Mouse (Mus musculus) stomach, embryonic 16.5 days (tissue): Measurements from ENCODE around the gene Bicc1. TPM values are rescaled to one million over a fixed set of nuclear protein-coding genes. Genes with fewer than 3 reads are reported as not detected.

Experiments
- ATAC-seq: fragments of 200-750 bp; cut with Nextera tagmentation; 2 replicates; pipeline ENCODE4 v1.8.0; 2017; ENCODE audit warnings: moderate number of reproducible peaks, moderate TSS enrichment; ENCODE audit not compliant: insufficient read depth, low FRiP score
- H3K27ac ChIP-seq: fragments of 300-500 bp; sonication (generic); 2 replicates; pipeline ENCODE4 v1.5.1; 2014; ENCODE audit warnings: low read length
- H3K27me3 ChIP-seq: fragments of 300-500 bp; sonication (generic); 2 replicates; pipeline ENCODE4 v1.6.1; 2014; ENCODE audit warnings: low read length, control low read depth, mixed read lengths; ENCODE audit not compliant: control insufficient read depth, insufficient read depth
- H3K36me3 ChIP-seq: fragments of 300-500 bp; sonication (generic); 2 replicates; pipeline ENCODE4 v1.6.1; 2014; ENCODE audit warnings: low read length; ENCODE audit not compliant: control insufficient read depth, insufficient read depth
- H3K4me1 ChIP-seq: fragments of 300-500 bp; sonication (generic); 2 replicates; pipeline ENCODE4 v1.6.1; 2014; ENCODE audit warnings: low read length, control low read depth, mixed read lengths; ENCODE audit not compliant: control insufficient read depth, insufficient read depth
- H3K4me2 ChIP-seq: fragments of 300-500 bp; sonication (generic); 2 replicates; pipeline ENCODE4 v1.6.1; 2014; ENCODE audit warnings: low read depth, low read length, mixed read lengths
- H3K4me3 ChIP-seq: fragments of 300-500 bp; sonication (generic); replicated peaks from 2 replicates; pipeline ENCODE4 v1.5.1; 2014; ENCODE audit warnings: mild to moderate bottlenecking, low read length
- H3K9ac ChIP-seq: fragments of 300-500 bp; sonication (generic); 2 replicates; pipeline ENCODE4 v1.6.1; 2014; ENCODE audit warnings: low read length
- H3K9me3 ChIP-seq: fragments of 300-500 bp; sonication (generic); replicated peaks from 2 replicates; pipeline ENCODE4 v1.6.1; 2016; ENCODE audit warnings: low read length, control low read depth; ENCODE audit not compliant: control insufficient read depth
- WGBS: fragments of 180-500 bp; shearing (Covaris S2); extraction: QIAGEN DNeasy Blood & Tissue Kit; methylation state at CpG from one replicate; pipeline ENCODE4 v1.1.7; 2014; 5-methylcytosine and 5-hydroxymethylcytosine counted together
- polyA plus RNA-seq: library from polyadenylated mRNA; unstranded; fragments of >200 nt; fragmentation: Nextera tagmentation; extraction: Ambion mirVana; gene quantifications from 2 replicates; pipeline ENCODE4 v1.2.1, GENCODE M21; 2015

Bicc1 gene
- polyA plus RNA-seq, 1 experiment from 2014 or later: 22.1 TPM

DNA sequence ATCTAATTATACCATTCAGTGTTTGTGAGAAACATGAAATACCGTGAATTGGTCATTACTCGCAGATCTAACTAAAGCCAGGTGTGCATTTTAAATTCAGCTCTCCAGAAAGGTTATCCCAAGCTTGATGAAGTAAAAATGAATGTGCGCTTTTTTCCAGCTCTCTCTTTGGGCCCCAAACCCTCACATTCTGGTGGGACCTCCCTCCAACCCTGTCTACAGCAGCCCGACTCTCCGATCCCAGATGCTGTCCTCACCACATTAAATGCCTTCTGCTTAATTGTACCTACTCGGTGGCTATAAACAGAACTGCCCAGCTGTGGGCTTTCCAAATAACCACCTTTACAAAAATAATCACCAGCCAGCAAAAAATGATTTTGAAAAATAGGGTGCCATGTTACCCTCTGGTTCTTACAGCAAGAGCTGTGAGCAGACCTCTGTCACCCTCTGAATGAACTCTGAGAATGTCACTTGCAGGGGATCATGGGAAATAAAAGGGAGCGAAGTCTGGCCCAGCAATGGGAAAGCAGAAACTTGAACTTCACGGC lies 64.7 kb downstream of the Bicc1 start:
- H3K4me1 ChIP-seq: no peaks in the 10 kb centered on the region
- no peaks in the 10 kb centered on the region for H3K36me3 ChIP-seq
- H3K4me3 ChIP-seq: no peak overlapping the region
- H3K9ac ChIP-seq: no peak overlapping the region
- H3K27ac ChIP-seq: no peak overlapping the region
- no peaks in the 10 kb centered on the region for H3K27me3 ChIP-seq
- WGBS: 83% methylated on average over 8 of the region's 8 CpGs
- no peak overlapping the region for H3K4me2 ChIP-seq
- no peak for ATAC-seq
- H3K9me3 ChIP-seq: no peaks in the 10 kb centered on the region

DNA sequence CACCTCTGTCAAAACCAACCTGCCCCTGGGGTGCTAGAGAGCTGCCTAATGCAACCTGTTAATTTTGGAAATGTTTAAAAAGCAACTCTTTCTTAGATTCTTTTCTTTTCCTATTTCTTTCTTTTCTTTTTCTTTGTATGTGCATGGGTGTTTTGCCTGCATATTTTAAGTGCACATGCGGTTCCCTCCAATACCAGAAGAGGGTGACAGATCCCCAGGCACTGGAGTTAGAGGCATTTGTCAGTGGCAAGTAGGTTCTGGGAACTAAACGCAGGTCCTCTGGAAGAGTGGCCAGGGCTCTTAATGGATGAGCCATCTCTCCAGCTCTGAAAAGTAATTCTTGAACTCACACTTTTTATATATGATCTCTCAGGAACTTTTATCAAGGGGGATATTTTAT lies 66.2 kb downstream of the Bicc1 start:
- H3K27ac ChIP-seq: no peak overlapping the region
- no peak for ATAC-seq
- no peaks in the 10 kb centered on the region for H3K36me3 ChIP-seq
- no peaks in the 10 kb centered on the region for H3K4me1 ChIP-seq
- 87% methylated on average over 2 of the region's 2 CpGs for WGBS
- H3K27me3 ChIP-seq: no peaks in the 10 kb centered on the region
- H3K4me2 ChIP-seq: no peak overlapping the region
- H3K9ac ChIP-seq: no peak overlapping the region
- no peak overlapping the region for H3K4me3 ChIP-seq
- H3K9me3 ChIP-seq: no peaks in the 10 kb centered on the region

DNA sequence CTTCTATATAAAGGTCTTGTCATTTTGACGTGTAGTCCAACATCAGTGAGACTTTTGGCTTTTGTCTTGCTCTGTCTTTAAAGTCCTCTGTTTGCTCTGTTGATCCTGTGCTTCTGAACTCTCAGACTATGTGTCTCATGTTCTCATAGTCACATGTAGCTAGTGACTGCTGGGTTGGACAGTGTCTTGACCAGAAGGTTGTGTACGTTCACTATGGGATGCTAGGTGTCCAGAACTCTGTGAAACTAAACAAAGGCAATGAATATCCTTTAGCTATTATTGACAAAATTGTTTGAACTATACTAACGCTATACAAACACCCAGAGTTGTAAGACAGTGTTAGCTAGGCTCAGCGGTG lies 72.2 kb downstream of the Bicc1 start:
- Histone ChIP-seq H3K36me3 (no peaks in the 10 kb centered on the region), H3K4me2 (no peak overlapping the region), H3K4me1 (no peaks in the 10 kb centered on the region), H3K4me3 (no peak overlapping the region), H3K9ac (no peak overlapping the region), H3K27ac (no peak overlapping the region), H3K9me3 (no peaks in the 10 kb centered on the region), H3K27me3 (no peaks in the 10 kb centered on the region)
- WGBS: 65% methylated on average over 4 of the region's 4 CpGs
- no peak for ATAC-seq

DNA sequence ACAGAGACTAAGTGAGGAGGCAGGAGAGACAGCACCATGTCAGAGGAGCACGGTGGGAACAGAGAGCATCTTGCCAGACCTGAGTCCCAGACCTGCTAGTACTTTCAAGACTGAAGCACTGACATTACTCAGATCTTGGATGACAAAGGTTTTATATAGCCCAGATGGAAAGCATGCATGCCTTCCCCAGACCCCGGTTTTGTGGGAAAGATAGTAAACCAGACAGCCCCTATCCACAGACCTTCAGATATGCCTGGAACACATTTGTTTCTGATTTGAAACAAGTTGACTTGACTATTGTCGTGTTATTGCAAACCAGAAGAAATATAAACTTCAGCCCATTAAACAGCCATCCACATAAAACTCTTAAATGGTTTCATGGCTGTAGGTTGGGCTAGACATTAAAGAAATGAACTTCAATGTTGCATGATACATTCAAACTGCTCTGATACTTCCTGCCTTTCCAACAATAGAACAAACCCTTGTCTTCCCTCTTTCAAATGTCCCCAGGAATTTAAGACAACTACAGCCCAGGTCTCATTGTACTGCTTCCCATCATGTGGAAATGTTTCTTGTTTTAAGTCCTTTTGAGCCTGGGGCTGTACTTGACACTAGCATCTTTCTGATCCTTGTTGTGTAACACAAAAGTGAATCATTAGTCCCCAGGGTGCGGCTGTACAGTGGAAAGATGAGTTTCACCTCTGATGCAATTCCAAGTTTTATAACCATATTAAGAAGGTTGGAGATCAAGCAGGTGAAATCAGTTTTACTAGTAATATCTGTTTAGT lies 72.7 kb downstream of the Bicc1 start:
- Histone ChIP-seq H3K27ac (no peak overlapping the region), H3K4me2 (no peak overlapping the region), H3K9ac (no peak overlapping the region), H3K4me3 (no peak overlapping the region), H3K27me3 (no peaks in the 10 kb centered on the region), H3K4me1 (no peaks in the 10 kb centered on the region), H3K9me3 (no peaks in the 10 kb centered on the region), H3K36me3 (no peaks in the 10 kb centered on the region)
- no peak for ATAC-seq
- WGBS: 72% methylated on average over 4 of the region's 4 CpGs

DNA sequence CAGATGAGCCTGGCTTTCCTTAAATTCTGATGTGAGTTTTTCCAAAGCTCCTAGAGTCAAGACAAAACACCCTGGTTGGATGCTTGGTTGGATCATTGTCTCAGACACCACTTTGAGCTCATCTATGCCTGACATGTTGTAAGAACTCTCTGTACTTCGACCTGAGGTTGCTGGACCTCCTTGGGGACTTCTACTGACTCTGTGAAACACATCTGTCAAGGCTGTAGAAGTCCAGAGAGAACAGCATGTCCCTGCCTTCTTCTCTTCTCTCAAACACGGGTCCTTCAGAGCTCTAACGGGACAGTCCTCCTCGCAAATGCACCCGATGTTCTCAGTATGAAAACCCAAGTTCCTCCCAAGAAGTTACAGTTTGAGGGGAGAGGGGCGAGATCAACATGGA lies 76.5 kb downstream of the Bicc1 start:
- no peak overlapping the region for H3K27ac ChIP-seq
- no peaks in the 10 kb centered on the region for H3K4me1 ChIP-seq
- H3K9ac ChIP-seq: no peak overlapping the region
- H3K36me3 ChIP-seq: no peaks in the 10 kb centered on the region
- ATAC-seq: no peak
- H3K27me3 ChIP-seq: no peaks in the 10 kb centered on the region
- no peak overlapping the region for H3K4me3 ChIP-seq
- H3K4me2 ChIP-seq: no peak overlapping the region
- no peaks in the 10 kb centered on the region for H3K9me3 ChIP-seq
- 87% methylated on average over 6 of the region's 6 CpGs for WGBS

DNA sequence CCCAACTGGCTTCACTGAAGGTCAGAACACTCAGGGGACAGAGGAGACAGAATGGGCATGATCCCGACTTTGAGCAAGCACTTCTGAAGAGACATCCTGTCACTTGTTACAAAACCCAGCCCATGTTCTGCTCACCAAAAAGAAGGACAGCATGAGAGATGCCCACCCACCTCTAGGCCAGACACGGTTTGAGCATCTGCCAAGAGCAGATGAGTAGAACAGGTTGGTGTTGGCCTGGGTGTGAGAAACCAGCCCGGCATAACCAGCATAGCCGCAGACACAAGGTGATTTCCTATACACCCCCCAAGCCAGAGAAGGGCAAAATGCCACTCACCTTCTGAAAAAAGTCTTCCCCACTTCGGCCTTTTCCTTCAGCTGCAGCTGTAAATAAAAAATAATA lies 80.6 kb downstream of the Bicc1 start:
- Histone ChIP-seq H3K4me2 (no peak overlapping the region), H3K4me3 (no peak overlapping the region), H3K9me3 (no peaks in the 10 kb centered on the region), H3K9ac (no peak overlapping the region), H3K36me3 (no peaks in the 10 kb centered on the region), H3K4me1 (no peaks in the 10 kb centered on the region), H3K27me3 (no peaks in the 10 kb centered on the region), H3K27ac (no peak overlapping the region)
- ATAC-seq: no peak
- WGBS: 91% methylated on average over 5 of the region's 5 CpGs

DNA sequence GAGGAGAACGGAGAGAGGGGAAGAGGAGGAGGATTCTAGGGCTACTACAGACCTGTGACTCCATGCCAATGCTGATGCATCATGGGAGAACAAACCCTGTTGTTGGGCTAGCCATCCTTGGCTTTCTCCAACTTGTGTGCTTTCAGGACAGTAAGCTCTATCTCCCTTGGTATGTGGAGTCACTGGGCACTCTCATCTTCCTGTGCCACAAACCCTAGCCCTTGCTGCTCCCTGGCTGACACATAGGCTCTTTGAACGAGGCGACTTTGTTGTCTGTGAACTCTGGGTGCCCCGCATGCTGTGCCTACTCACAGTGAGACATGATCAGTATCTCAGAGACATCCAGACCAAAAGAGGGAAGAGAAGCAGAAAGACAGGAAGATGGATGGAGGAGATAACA lies 94.5 kb downstream of the Bicc1 start:
- no peak for ATAC-seq
- Histone ChIP-seq H3K36me3 (no peaks in the 10 kb centered on the region), H3K27me3 (no peaks in the 10 kb centered on the region), H3K9ac (no peak overlapping the region), H3K4me2 (no peak overlapping the region), H3K4me3 (no peak overlapping the region), H3K27ac (no peak overlapping the region), H3K4me1 (no peaks in the 10 kb centered on the region), H3K9me3 (no peaks in the 10 kb centered on the region)
- WGBS: 35% methylated on average over 4 of the region's 4 CpGs

DNA sequence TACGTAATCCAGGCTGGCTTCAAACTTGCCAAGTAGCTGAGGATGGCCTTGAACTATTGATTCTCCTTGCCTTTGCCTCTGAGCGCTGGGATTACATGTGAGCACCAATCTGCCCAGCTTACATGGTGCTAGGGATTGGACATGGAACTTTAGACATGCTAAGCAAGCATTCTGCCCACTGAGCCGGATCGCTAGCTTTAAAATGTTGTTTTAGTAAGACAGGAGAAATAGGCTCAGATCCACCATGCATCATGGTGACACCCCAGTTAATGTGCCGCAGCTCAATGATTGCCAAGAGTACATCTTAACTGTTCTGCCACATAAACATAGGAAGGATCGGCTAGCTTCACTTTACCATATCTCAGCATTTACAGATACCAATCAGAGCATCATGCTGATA lies 94.9 kb downstream of the Bicc1 start:
- Histone ChIP-seq H3K9ac (no peak overlapping the region), H3K27me3 (no peaks in the 10 kb centered on the region), H3K36me3 (no peaks in the 10 kb centered on the region), H3K4me2 (no peak overlapping the region), H3K4me1 (no peaks in the 10 kb centered on the region; the same call in 1 of the 2 replicates), H3K27ac (no peak overlapping the region), H3K4me3 (no peak overlapping the region), H3K9me3 (no peaks in the 10 kb centered on the region)
- no peak for ATAC-seq
- 85% methylated on average over 6 of the region's 6 CpGs for WGBS

DNA sequence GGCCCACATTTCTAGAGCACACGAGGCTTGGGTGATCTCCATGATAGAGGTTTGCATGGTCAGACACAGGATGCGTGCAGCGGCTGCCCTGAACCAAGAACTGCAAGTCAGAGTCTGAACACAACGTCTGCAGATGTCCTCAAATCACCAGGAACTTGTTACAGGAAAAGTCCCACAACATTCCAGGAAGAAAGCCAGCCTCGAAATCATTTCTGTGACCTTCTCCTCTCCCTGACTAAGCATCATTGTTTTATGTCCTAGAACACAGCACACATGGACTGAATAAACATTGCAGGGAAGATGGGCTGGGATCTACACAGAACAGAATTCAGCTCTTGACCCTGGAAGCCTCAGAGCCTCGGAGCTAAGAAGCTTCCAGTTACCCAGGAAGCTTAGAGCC lies 97.3 kb downstream of the Bicc1 start:
- Histone ChIP-seq H3K4me3 (no peak overlapping the region), H3K4me1 (peaks cover 18% of the 10 kb centered on the region), H3K9ac (no peak overlapping the region), H3K27me3 (no peaks in the 10 kb centered on the region), H3K4me2 (no peak overlapping the region), H3K36me3 (no peaks in the 10 kb centered on the region), H3K27ac (no peak overlapping the region), H3K9me3 (no peaks in the 10 kb centered on the region)
- WGBS: 61% methylated on average over 6 of the region's 6 CpGs
- no peak for ATAC-seq
